9 mouse cellular contexts compared by ENCODE assay signal in the genomic region with DNA sequence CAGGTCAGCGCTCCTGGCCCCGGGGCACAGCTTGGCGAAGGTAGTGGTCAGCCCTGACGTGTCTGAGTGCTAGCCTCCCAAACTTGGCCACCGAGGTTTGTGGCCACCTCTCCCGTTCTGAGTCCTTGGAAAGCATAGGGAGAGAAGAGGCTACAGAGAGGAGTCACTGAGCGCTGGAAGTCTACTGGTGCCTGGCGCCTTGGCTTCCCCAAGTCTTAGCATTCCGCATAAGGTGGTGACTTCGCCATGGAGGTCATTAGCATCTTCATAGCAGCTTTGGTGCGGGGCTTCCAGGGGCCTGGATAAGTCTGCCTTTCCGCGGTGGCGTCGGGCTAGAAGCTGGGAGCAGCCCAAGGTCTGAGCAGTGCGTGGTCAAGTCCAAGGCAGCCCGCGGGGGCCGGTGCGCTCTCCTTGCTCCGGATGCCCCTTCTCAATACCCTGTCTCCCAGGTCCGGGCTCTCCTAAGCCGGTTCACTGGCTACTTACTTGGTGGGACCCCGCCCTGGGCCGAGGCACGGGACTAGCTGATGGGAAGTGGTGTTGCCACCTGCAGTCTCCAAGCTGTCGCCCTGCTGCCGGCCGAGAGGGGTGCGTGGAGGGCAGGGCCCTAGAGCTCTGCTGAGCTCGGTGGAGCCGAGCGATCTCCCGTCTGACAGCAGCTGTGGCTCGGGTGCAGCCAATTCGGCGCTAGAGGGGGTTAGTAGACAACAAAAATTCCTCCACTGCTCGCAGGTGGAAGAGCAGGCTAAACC. TPM values are rescaled to one million over a fixed set of nuclear protein-coding genes. Genes with fewer than 3 reads are reported as not detected.
DNase-seq lines count a peak whose midpoint lies in the region; ATAC-seq and TF ChIP-seq lines count a peak whose summit lies in the region.
"Had no signal": no experiment of that assay in that cellular context is flagged by ENCODE, and none has a peak within 500 bp of the region (broad histone marks: within the 10 kb centered on the region; RNA-seq: fewer than 3 reads in every experiment).

No protein-coding gene starts in this region.

- peak; percentile 28 for TF ChIP-seq CTCF in lung, embryonic 14.5 days (IDR thresholded peaks at IDR 0.05; ENCODE audit: low read depth)

- no peaks in the 10 kb centered on the region for H3K4me1 ChIP-seq in lung, embryonic 14.5 days (ENCODE audit: insufficient read depth)

- H3K9ac ChIP-seq in lung, embryonic 14.5 days, result no peak overlapping the region

- no peaks in the 10 kb centered on the region for H3K9me3 ChIP-seq in lung, embryonic 14.5 days (ENCODE audit: low read depth, low read length)

- peak overlapping the region; percentile 64 for H3K4me2 ChIP-seq in lung, embryonic 14.5 days

- peak; percentile 93 for ATAC-seq in lung, embryonic 14.5 days (ENCODE audit: insufficient read depth)

- H3K36me3 ChIP-seq in lung, embryonic 14.5 days (ENCODE audit: insufficient read depth), result no peaks in the 10 kb centered on the region

- H3K27ac ChIP-seq in lung, embryonic 14.5 days (ENCODE audit: low read depth), result no peak overlapping the region

- peaks cover 33% of the 10 kb centered on the region for H3K27me3 ChIP-seq in lung, embryonic 14.5 days (ENCODE audit: insufficient read depth, low read length)

- peak; percentile 72 for DNase-seq in lung, embryonic 14.5 days
- no peak for DNase-seq in lung, postnatal 25 days (ENCODE audit: low spot score)
- peak; percentile 80 to 84 for DNase-seq in cerebellum, postnatal 14 days
- peak; percentile 55 to 60 for DNase-seq in frontal cortex, postnatal 14 days (ENCODE audit: low spot score in 2 of 2)
- DNase-seq in left cerebral cortex, adult 11 months (ENCODE audit: low spot score), result peak; percentile 66
- DNase-seq in neural tube, embryonic 10.5 days (ENCODE audit: extremely low spot score, low spot score), result peak; percentile 72
- peak; percentile 32 for DNase-seq in urinary bladder, postnatal 14 days (ENCODE audit: low spot score)
- DNase-seq in gastrocnemius, adult 8-10 months (ENCODE audit: low spot score in 2 of 2), result no peak

- H3K4me3 ChIP-seq in lung, embryonic 14.5 days (ENCODE audit: low read depth, low read length), result peak overlapping the region; percentile 31

- 1% methylated on average over 38 of the region's 38 CpGs for WGBS in lung, embryonic 14.5 days

RNA-seq across cellular contexts. Expression of a gene that starts 0.7 kb away (rescaled TPM):
- not detected in 2 replicates for polyA plus RNA-seq in lung, embryonic 14.5 days (2014; fragmentation: Nextera tagmentation; extraction: Ambion mirVana)
- not detected for total RNA-seq in gastrocnemius, adult 8-10 months (2022)
- total RNA-seq: adrenal gland, postnatal 36 days had no signal

Comparison
In these comparisons a context has a peak if more than half of its experiments do, and no peak if none do; other contexts are left out.
1. DNase-seq: peak in lung, embryonic 14.5 days (single experiment), cerebellum, postnatal 14 days (2 of 2), frontal cortex, postnatal 14 days (2 of 2), left cerebral cortex, adult 11 months (single experiment), neural tube, embryonic 10.5 days (single experiment) and urinary bladder, postnatal 14 days (single experiment); none in lung, postnatal 25 days (single experiment) and gastrocnemius, adult 8-10 months (0 of 2).